Mouse (Mus musculus) heart, embryonic 13.5 days (tissue): Measurements from ENCODE around the gene Strada. TPM values are rescaled to one million over a fixed set of nuclear protein-coding genes. Genes with fewer than 3 reads are reported as not detected.
"Not testable (repeated sequence)": the region's sequence is repeated elsewhere in the genome, so short reads cannot be mapped to it uniquely, and the experiment has no call there.

Experiments
- ATAC-seq: fragments of 200-750 bp; cut with Nextera tagmentation; 2 replicates; pipeline ENCODE4 v1.8.0; 2017; ENCODE audit warnings: moderate TSS enrichment; ENCODE audit not compliant: insufficient number of reproducible peaks, low FRiP score, low TSS enrichment; ENCODE audit errors: extremely low read depth
- H3K27ac ChIP-seq: fragments of 300-500 bp; sonication (generic); replicated peaks from 2 replicates; pipeline ENCODE4 v1.5.1; 2015; ENCODE audit warnings: moderate library complexity, mild to moderate bottlenecking, inconsistent platforms
- H3K27me3 ChIP-seq: fragments of 300-500 bp; sonication (generic); replicated peaks from 2 replicates; pipeline ENCODE4 v1.6.1; 2015; ENCODE audit warnings: mild to moderate bottlenecking, inconsistent platforms
- H3K36me3 ChIP-seq: fragments of 300-500 bp; sonication (generic); 2 replicates; pipeline ENCODE4 v1.6.1; 2015; ENCODE audit warnings: mild to moderate bottlenecking, inconsistent platforms
- H3K4me1 ChIP-seq: fragments of 300-500 bp; sonication (generic); 2 replicates; pipeline ENCODE4 v1.6.1; 2015; ENCODE audit warnings: inconsistent platforms
- H3K4me2 ChIP-seq: fragments of 300-500 bp; sonication (generic); 2 replicates; pipeline ENCODE4 v1.6.1; 2015; ENCODE audit warnings: inconsistent platforms, mild to moderate bottlenecking, moderate library complexity
- H3K4me3 ChIP-seq: fragments of 300-500 bp; sonication (generic); 2 replicates; pipeline ENCODE4 v1.5.1; 2015; ENCODE audit warnings: moderate library complexity, mild to moderate bottlenecking, inconsistent platforms
- H3K9ac ChIP-seq: fragments of 300-500 bp; sonication (generic); 2 replicates; pipeline ENCODE4 v1.6.1; 2015; ENCODE audit warnings: inconsistent platforms, mild to moderate bottlenecking, moderate library complexity
- H3K9me3 ChIP-seq: fragments of 300-500 bp; sonication (generic); 2 replicates; pipeline ENCODE4 v1.6.1; 2016; ENCODE audit warnings: inconsistent platforms
- WGBS: fragments of 180-500 bp; shearing (Covaris S2); methylation state at CpG from one replicate; pipeline ENCODE4 v1.1.7; 2015; ENCODE audit warnings: mixed read lengths; 5-methylcytosine and 5-hydroxymethylcytosine counted together
- polyA plus RNA-seq: library from polyadenylated mRNA; unstranded; fragments of >200 nt; fragmentation: Nextera tagmentation; extraction: Ambion mirVana; gene quantifications from 2 replicates; pipeline ENCODE4 v1.2.1, GENCODE M21; 2015

Gene Strada
- polyA plus RNA-seq, 1 experiment from 2014 or later: 18.9 TPM

- Histone ChIP-seq H3K9me3 (no peaks in the 10 kb centered on the region), H3K36me3 (peaks cover 90% of the 10 kb centered on the region), H3K9ac (no peak overlapping the region), H3K4me3 (no peak overlapping the region), H3K4me1 (peaks cover 18% of the 10 kb centered on the region), H3K27ac (no peak overlapping the region), H3K4me2 (no peak overlapping the region), H3K27me3 (no peaks in the 10 kb centered on the region)
- WGBS: 75% methylated on average over 5 of the region's 5 CpGs
- ATAC-seq: no peak
Measured at GRCm38 (mm10) chr11:106154091-106154490, 47.9 kb downstream of the Strada start.

GRCm38 (mm10) chr11:106152132-106152531 lies 49.8 kb downstream of the Strada start:
- ATAC-seq: no peak
- H3K36me3 ChIP-seq: peaks cover 99% of the 10 kb centered on the region
- no peak overlapping the region for H3K4me2 ChIP-seq
- H3K9ac ChIP-seq: no peak overlapping the region
- 68% methylated on average over 8 of the region's 8 CpGs for WGBS
- no peak overlapping the region for H3K27ac ChIP-seq
- peaks cover 3% of the 10 kb centered on the region; the same call in 1 of the 2 replicates for H3K4me1 ChIP-seq
- H3K27me3 ChIP-seq: no peaks in the 10 kb centered on the region
- no peaks in the 10 kb centered on the region for H3K9me3 ChIP-seq
- H3K4me3 ChIP-seq: no peak overlapping the region

- WGBS: 78% methylated on average over 3 of the region's 3 CpGs
- H3K36me3 ChIP-seq: peaks cover 98% of the 10 kb centered on the region
- H3K4me2 ChIP-seq: no peak overlapping the region
- H3K27ac ChIP-seq: no peak overlapping the region
- H3K27me3 ChIP-seq: no peaks in the 10 kb centered on the region
- ATAC-seq: no peak
- H3K4me3 ChIP-seq: no peak overlapping the region
- H3K9ac ChIP-seq: no peak overlapping the region
- H3K9me3 ChIP-seq: no peaks in the 10 kb centered on the region
- H3K4me1 ChIP-seq: no peaks in the 10 kb centered on the region
Measured at GRCm38 (mm10) chr11:106151219-106151618, 50.7 kb downstream of the Strada start.

GRCm38 (mm10) chr11:106134580-106135528 lies 67.1 kb downstream of the Strada start:
- 11% methylated on average over 8 of the region's 8 CpGs for WGBS
- Histone ChIP-seq H3K9me3 (no peaks in the 10 kb centered on the region), H3K36me3 (peaks cover 52% of the 10 kb centered on the region), H3K27me3 (no peaks in the 10 kb centered on the region), H3K4me3 (peak overlapping the region; percentile 13; the same call in 1 of the 2 replicates), H3K27ac (peak overlapping the region; percentile 94), H3K4me1 (peaks cover 32% of the 10 kb centered on the region), H3K9ac (peak overlapping the region; percentile 73), H3K4me2 (peak overlapping the region; percentile 59)
- ATAC-seq: peak; percentile 70

- Histone ChIP-seq H3K4me3 (no peak overlapping the region), H3K9me3 (no peaks in the 10 kb centered on the region), H3K27me3 (no peaks in the 10 kb centered on the region), H3K27ac (no peak overlapping the region), H3K9ac (no peak overlapping the region), H3K4me2 (no peak overlapping the region), H3K36me3 (peaks cover 52% of the 10 kb centered on the region), H3K4me1 (peaks cover 32% of the 10 kb centered on the region)
- ATAC-seq: no peak
- 87% methylated on average over 5 of the region's 5 CpGs for WGBS
Measured at GRCm38 (mm10) chr11:106132516-106132915, 69.5 kb downstream of the Strada start.

GRCm38 (mm10) chr11:106129477-106129876 lies 72.5 kb downstream of the Strada start:
- Histone ChIP-seq H3K36me3 (peaks cover 58% of the 10 kb centered on the region), H3K9ac (no peak overlapping the region), H3K9me3 (no peaks in the 10 kb centered on the region), H3K4me2 (no peak overlapping the region), H3K4me3 (no peak overlapping the region), H3K27ac (no peak overlapping the region), H3K27me3 (no peaks in the 10 kb centered on the region), H3K4me1 (peaks cover 16% of the 10 kb centered on the region)
- no peak for ATAC-seq
- 68% methylated on average over 1 of the region's 1 CpGs for WGBS

GRCm38 (mm10) chr11:106126727-106127373 lies 75.1 kb downstream of the Strada start:
- H3K4me1 ChIP-seq, ATAC-seq, H3K27ac ChIP-seq, H3K9me3 ChIP-seq, H3K9ac ChIP-seq, H3K27me3 ChIP-seq, H3K4me2 ChIP-seq, H3K4me3 ChIP-seq: not testable (repeated sequence)
- 84% methylated on average over 6 of the region's 6 CpGs for WGBS
- peaks cover 77% of the 10 kb centered on the region for H3K36me3 ChIP-seq

GRCm38 (mm10) chr11:106125827-106126226 lies 76.1 kb downstream of the Strada start:
- Histone ChIP-seq H3K9ac (no peak overlapping the region), H3K4me1 (peaks cover 3% of the 10 kb centered on the region; the same call in 1 of the 2 replicates), H3K27ac (no peak overlapping the region), H3K27me3 (no peaks in the 10 kb centered on the region), H3K4me3 (no peak overlapping the region), H3K9me3 (no peaks in the 10 kb centered on the region), H3K36me3 (peaks cover 84% of the 10 kb centered on the region), H3K4me2 (no peak overlapping the region)
- WGBS: 61% methylated on average over 1 of the region's 1 CpGs
- no peak for ATAC-seq

GRCm38 (mm10) chr11:106124784-106125183 lies 77.2 kb downstream of the Strada start:
- H3K36me3 ChIP-seq: peaks cover 82% of the 10 kb centered on the region
- ATAC-seq: no peak
- peaks cover 3% of the 10 kb centered on the region; the same call in 1 of the 2 replicates for H3K4me1 ChIP-seq
- no peak overlapping the region for H3K27ac ChIP-seq
- no peaks in the 10 kb centered on the region for H3K9me3 ChIP-seq
- 74% methylated on average over 4 of the region's 4 CpGs for WGBS
- no peak overlapping the region for H3K4me2 ChIP-seq
- no peak overlapping the region for H3K4me3 ChIP-seq
- H3K27me3 ChIP-seq: no peaks in the 10 kb centered on the region
- H3K9ac ChIP-seq: no peak overlapping the region

GRCm38 (mm10) chr11:106122736-106123135 lies 79.2 kb downstream of the Strada start:
- no peak for ATAC-seq
- peak overlapping the region; percentile 61 for H3K27ac ChIP-seq
- H3K27me3 ChIP-seq: no peaks in the 10 kb centered on the region
- H3K4me3 ChIP-seq: no peak overlapping the region
- H3K9ac ChIP-seq: no peak overlapping the region
- H3K9me3 ChIP-seq: no peaks in the 10 kb centered on the region
- H3K36me3 ChIP-seq: peaks cover 86% of the 10 kb centered on the region
- 57% methylated on average over 3 of the region's 3 CpGs for WGBS
- H3K4me2 ChIP-seq: no peak overlapping the region
- peaks cover 3% of the 10 kb centered on the region; the same call in 1 of the 2 replicates for H3K4me1 ChIP-seq

- ATAC-seq: no peak
- 94% methylated on average over 5 of the region's 5 CpGs for WGBS
- H3K27me3 ChIP-seq: no peaks in the 10 kb centered on the region
Measured at GRCm38 (mm10) chr11:106122221-106122620, 79.7 kb downstream of the Strada start.

More at GRCm38 (mm10) chr11:106122221-106122620, 79.7 kb downstream of the Strada start:
- H3K4me3 ChIP-seq: no peak overlapping the region
- H3K9ac ChIP-seq: no peak overlapping the region
- no peaks in the 10 kb centered on the region for H3K9me3 ChIP-seq
- H3K27ac ChIP-seq: peak overlapping the region; percentile 61
- H3K36me3 ChIP-seq: peaks cover 91% of the 10 kb centered on the region
- no peak overlapping the region for H3K4me2 ChIP-seq
- H3K4me1 ChIP-seq: peaks cover 3% of the 10 kb centered on the region; the same call in 1 of the 2 replicates
